Mouse (Mus musculus) lung, embryonic 16.5 days (tissue): Measurements from ENCODE around the gene Rbmx. TPM values are rescaled to one million over a fixed set of nuclear protein-coding genes. Genes with fewer than 3 reads are reported as not detected.

Experiments
- ATAC-seq: fragments of 200-750 bp; cut with Nextera tagmentation; 2 replicates; pipeline ENCODE4 v1.8.0; 2017; ENCODE audit warnings: low read depth, mild to moderate bottlenecking, moderate library complexity
- H3K27ac ChIP-seq: fragments of 300-500 bp; sonication (generic); 2 replicates; pipeline ENCODE4 v1.5.1; 2014; ENCODE audit warnings: mild to moderate bottlenecking, control low read depth, low read length
- H3K27me3 ChIP-seq: fragments of 300-500 bp; sonication (generic); 2 replicates; pipeline ENCODE4 v1.6.1; 2014; ENCODE audit warnings: low read depth, low read length, mixed read lengths; ENCODE audit not compliant: control insufficient read depth, insufficient read depth
- H3K36me3 ChIP-seq: fragments of 300-500 bp; sonication (generic); 2 replicates; pipeline ENCODE4 v1.6.1; 2014; ENCODE audit warnings: low read length; ENCODE audit not compliant: control insufficient read depth, insufficient read depth
- H3K4me1 ChIP-seq: fragments of 300-500 bp; sonication (generic); replicated peaks from 2 replicates; pipeline ENCODE4 v1.6.1; 2014; ENCODE audit warnings: low read length, mixed read lengths; ENCODE audit not compliant: control insufficient read depth, insufficient read depth
- H3K4me2 ChIP-seq: fragments of 300-500 bp; sonication (generic); 2 replicates; pipeline ENCODE4 v1.6.1; 2014; ENCODE audit warnings: low read depth, low read length, control low read depth
- H3K4me3 ChIP-seq: fragments of 300-500 bp; sonication (generic); 2 replicates; pipeline ENCODE4 v1.5.1; 2014; ENCODE audit warnings: mild to moderate bottlenecking, low read length, control low read depth
- H3K9ac ChIP-seq: fragments of 300-500 bp; sonication (generic); 2 replicates; pipeline ENCODE4 v1.6.1; 2014; ENCODE audit warnings: low read length, control low read depth
- H3K9me3 ChIP-seq: fragments of 300-500 bp; sonication (generic); 2 replicates; pipeline ENCODE4 v1.6.1; 2016; ENCODE audit warnings: low read length; ENCODE audit not compliant: control insufficient read depth
- whole genome bisulfite sequencing: fragments of 180-500 bp; shearing (Covaris S2); extraction: QIAGEN DNeasy Blood & Tissue Kit; methylation state at CpG from one replicate; pipeline ENCODE4 v1.1.7; 2014; 5-methylcytosine and 5-hydroxymethylcytosine counted together
- polyA plus RNA-seq: library from polyadenylated mRNA; unstranded; fragments of >200 nt; fragmentation: Nextera tagmentation; extraction: Ambion mirVana; gene quantifications from 2 replicates; pipeline ENCODE4 v1.2.1, GENCODE M21; 2015

Rbmx gene
- polyA plus RNA-seq, result 125 and 131 TPM in 2 replicates

DNA sequence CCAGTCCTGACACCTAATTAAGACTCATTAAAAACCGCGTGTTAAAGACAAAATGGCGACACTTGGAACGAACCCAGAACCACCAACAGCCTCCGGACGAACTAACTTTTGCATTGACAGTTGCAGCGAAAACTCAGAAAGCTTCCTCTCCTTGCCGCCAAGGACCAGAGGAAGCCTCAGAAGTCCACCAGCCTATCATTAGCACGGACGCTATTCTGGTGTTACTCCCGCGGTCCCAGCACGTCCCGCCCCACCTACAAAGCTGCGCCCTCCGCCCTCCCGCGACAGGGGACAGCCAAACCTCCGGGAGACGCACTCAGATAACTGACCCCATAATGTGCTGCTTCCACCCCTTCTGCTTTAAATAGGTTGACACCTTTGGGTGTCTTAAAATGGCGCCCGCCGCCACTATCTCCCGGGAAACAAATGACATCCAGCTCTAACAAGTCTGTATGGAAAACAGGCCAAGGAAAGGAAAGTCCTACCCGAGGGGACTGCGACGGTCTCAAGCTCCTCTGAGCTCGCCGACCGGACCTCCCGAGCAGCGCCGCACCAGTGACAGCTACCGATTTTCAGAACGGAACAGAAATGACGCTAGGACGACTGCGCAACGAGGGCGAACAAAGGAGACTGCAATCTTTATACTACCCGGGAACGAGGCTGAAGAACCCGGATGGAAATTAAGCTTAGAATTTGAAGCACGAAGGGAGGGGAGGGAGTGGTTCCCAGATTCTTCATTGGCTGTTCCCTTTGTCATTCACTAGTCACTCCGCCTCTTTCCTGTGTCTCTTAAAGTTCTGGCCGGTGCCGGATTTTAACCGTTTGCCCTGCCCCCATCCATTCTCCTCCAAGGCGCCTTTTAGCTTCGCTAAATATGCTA lies at the start of gene Rbmx:
TSS of gene Rbmx (minus strand) at position 670 of the 880 bp plus-strand sequence.
- H3K9ac ChIP-seq, result peak within 1 kb of the TSS; percentile 80
- H3K4me3 ChIP-seq, result peak within 1 kb of the TSS; percentile 65
- peak within 1 kb of the TSS; percentile 97 for H3K27ac ChIP-seq
- peak; percentile 97 for ATAC-seq
- H3K27me3 ChIP-seq, result no peaks in the 10 kb centered on the region
- peak within 1 kb of the TSS; percentile 47 for H3K4me2 ChIP-seq
- H3K9me3 ChIP-seq, result no peaks in the 10 kb centered on the region
- H3K36me3 ChIP-seq, result peaks cover 9% of the 10 kb centered on the region; the same call in 1 of the 2 replicates
- no peaks in the 10 kb centered on the region for H3K4me1 ChIP-seq
- 16% methylated on average over 50 of the region's 50 CpGs for WGBS

DNA sequence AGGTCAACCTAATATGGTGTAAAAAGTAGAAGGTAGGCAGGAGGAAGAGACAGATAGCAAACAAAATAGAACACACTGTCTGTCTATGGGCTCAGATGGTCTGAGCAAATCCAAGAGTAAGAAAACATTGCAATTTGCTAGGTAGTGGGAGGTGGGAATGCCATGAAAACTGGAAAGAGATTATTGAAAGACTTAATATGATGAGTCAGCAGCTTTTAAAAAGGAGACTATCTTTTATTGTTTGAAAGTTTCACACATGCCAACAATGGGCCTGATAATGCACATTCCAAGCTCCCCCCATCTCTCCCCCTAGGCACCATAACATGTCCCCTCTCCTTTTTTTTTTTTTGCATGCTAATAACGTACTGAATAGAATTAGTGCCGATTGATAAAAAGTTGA lies 41.1 kb upstream of the Rbmx start:
- WGBS, result 84% methylated on average over 2 of the region's 2 CpGs

DNA sequence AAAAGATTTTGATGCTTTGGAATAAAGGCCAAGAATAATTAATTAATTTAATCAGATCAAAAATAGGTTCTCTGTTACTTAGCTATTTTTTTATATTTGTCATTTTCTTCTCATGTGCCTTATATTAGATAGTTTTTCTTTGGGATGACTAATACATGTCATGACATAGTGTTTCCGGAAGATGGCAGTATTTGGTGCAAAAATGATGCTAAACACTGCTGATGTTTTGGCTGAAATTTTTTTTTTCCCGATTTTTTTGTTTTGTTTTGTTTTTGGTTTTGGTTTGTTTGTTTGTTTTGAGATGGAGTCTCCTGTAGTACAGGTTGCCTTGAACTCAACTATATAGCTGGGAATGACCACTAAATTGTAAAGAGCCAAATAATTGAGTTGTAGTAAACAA lies 38.8 kb upstream of the Rbmx start:
- no peak for ATAC-seq
- WGBS, result 6% methylated on average over 2 of the region's 2 CpGs
- Histone ChIP-seq H3K9me3 (no peaks in the 10 kb centered on the region), H3K27me3 (no peaks in the 10 kb centered on the region), H3K4me3 (no peak overlapping the region), H3K9ac (no peak overlapping the region), H3K36me3 (no peaks in the 10 kb centered on the region), H3K27ac (no peak overlapping the region), H3K4me2 (no peak overlapping the region), H3K4me1 (no peaks in the 10 kb centered on the region)

More for the DNA sequence above, 41.1 kb upstream of the Rbmx start:
- no peaks in the 10 kb centered on the region for H3K27me3 ChIP-seq
- no peaks in the 10 kb centered on the region for H3K36me3 ChIP-seq
- ATAC-seq, result no peak
- no peaks in the 10 kb centered on the region for H3K9me3 ChIP-seq
- no peaks in the 10 kb centered on the region for H3K4me1 ChIP-seq
- no peak overlapping the region for H3K4me3 ChIP-seq
- H3K9ac ChIP-seq, result no peak overlapping the region
- no peak overlapping the region for H3K4me2 ChIP-seq
- no peak overlapping the region for H3K27ac ChIP-seq

DNA sequence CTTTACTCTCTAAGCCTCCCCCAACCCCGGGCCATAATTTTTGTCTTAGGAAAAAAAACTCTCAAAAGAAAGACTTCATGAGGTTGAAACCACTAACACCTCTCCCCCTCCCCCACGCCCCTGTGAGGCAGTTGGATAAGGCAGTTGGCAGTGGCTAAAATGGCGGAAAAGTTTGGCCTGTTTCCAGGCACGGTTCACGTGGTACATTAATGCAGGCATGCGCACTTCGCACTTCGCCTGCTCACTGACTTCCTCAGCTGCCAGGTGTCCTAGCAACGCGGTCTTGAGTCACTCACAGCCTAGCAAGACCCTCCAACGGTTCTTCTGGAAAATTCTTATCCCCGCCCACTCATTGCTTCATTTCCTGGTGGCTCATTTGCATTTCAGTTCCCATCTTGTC lies 15.9 kb upstream of the Rbmx start, which contains the start of gene Gm364:
TSS of gene Gm364 (plus strand) at position 386 of the 400 bp plus-strand sequence.
- H3K36me3 ChIP-seq, result no peaks in the 10 kb centered on the region
- H3K27me3 ChIP-seq, result no peaks in the 10 kb centered on the region
- H3K4me3 ChIP-seq, result no peak within 1 kb of the TSS
- no peak within 1 kb of the TSS for H3K9ac ChIP-seq
- H3K4me1 ChIP-seq, result no peaks in the 10 kb centered on the region
- WGBS, result 86% methylated on average over 12 of the region's 12 CpGs
- no peak for ATAC-seq
- H3K27ac ChIP-seq, result no peak within 1 kb of the TSS
- H3K9me3 ChIP-seq, result no peaks in the 10 kb centered on the region
- H3K4me2 ChIP-seq, result no peak within 1 kb of the TSS

DNA sequence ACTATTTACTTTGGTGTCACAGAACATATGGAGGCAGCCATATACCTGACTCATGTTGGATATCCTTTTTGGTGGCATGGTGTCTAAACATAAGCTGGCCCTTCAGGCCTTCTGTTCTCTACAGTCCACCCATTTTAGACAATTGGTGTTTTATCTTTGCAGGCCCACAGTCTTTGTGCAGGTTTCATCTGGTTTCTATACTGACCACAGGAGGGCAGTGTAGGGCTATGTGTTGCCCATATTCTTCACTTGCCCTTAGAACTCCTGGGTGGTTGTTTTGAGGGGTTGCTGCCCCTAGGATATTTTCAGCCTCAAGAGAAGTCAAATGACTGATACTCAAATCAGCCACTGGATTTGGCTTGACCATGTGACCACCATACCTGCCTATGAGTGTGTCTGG lies 10.8 kb upstream of the Rbmx start:
- no peak for ATAC-seq
- H3K27ac ChIP-seq, result no peak overlapping the region
- H3K9me3 ChIP-seq, result no peaks in the 10 kb centered on the region
- no peaks in the 10 kb centered on the region for H3K4me1 ChIP-seq
- H3K36me3 ChIP-seq, result no peaks in the 10 kb centered on the region
- H3K27me3 ChIP-seq, result no peaks in the 10 kb centered on the region
- H3K9ac ChIP-seq, result no peak overlapping the region
- H3K4me3 ChIP-seq, result no peak overlapping the region
- H3K4me2 ChIP-seq, result no peak overlapping the region

DNA sequence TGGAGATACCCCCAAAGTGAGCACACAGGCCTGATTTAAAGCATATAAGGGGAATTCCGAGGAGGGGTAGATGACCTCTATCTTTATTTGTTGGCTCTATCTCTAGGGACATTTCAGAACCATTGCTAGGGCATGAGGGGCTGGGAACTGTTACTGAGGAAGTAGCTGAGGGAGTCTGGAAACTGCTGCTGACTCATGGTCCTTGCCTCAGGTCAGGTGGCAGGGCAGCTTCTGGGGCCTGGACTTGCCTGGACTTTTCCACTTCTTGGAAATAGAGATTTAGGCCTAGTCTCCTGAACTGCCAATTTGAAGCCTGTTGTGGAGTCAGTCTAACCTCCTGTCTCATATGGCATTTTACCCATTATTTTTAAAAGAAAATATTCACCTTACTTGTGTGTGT lies 8.6 kb upstream of the Rbmx start:
- no peak for ATAC-seq
- no peak overlapping the region for H3K27ac ChIP-seq
- no peaks in the 10 kb centered on the region for H3K27me3 ChIP-seq
- H3K36me3 ChIP-seq, result no peaks in the 10 kb centered on the region
- no peak overlapping the region for H3K4me2 ChIP-seq
- H3K4me3 ChIP-seq, result no peak overlapping the region
- no peaks in the 10 kb centered on the region for H3K9me3 ChIP-seq
- no peak overlapping the region for H3K9ac ChIP-seq
- no peaks in the 10 kb centered on the region for H3K4me1 ChIP-seq
- WGBS, result 67% methylated on average over 1 of the region's 1 CpGs

DNA sequence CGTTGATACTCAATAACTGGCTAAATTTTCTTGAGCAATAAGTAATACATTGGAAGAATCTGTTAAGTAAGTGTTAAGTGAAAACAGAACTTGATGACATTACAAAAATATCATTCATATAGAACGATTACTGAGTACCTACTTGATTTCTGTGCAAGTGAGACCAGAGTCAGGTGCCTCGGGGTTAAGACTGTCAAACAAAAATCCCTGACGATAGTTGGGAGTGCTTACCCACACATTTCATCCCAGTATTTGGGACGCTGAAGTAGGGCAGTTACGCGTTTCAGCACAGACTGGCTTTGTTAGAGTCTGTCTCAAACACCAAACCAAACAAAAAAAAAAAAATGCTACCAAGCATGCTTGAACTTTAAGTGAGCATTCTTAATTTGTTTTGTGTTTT lies 576 bp upstream of the Rbmx start:
- Histone ChIP-seq H3K4me2 (peak overlapping the region; percentile 41), H3K27ac (no peak overlapping the region), H3K9me3 (no peaks in the 10 kb centered on the region), H3K4me1 (no peaks in the 10 kb centered on the region), H3K4me3 (peak overlapping the region; percentile 21), H3K36me3 (peaks cover 7% of the 10 kb centered on the region; the same call in 1 of the 2 replicates), H3K9ac (no peak overlapping the region), H3K27me3 (no peaks in the 10 kb centered on the region)
- ATAC-seq, result 0 out of 2 replicates have a peak, but pooled peaks have one; percentile 35
- WGBS, result 18% methylated on average over 7 of the region's 7 CpGs

DNA sequence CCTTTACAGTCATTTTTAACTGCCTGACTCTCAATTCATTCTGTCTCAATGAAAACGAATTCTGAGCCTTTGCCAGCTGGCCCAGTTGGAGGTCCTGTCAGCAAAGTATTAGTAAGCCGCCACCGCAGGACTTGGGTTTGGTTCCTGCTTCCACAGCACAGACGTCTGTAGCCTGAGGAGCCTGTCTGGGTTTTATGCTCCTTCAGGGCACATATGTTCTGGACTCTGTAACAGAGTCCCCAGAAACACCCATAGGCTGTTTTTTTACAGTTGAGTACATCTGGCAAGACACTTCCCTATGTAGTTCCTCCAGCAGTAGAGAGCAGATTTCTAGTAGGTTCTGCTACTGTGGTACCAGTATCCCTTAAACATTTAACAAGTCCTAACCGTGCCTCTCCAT lies 11.9 kb downstream of the Rbmx start:
- ATAC-seq, result no peak
- Histone ChIP-seq H3K4me2 (no peak overlapping the region), H3K4me3 (no peak overlapping the region), H3K4me1 (no peaks in the 10 kb centered on the region), H3K27me3 (no peaks in the 10 kb centered on the region), H3K36me3 (peaks cover 13% of the 10 kb centered on the region), H3K27ac (no peak overlapping the region), H3K9me3 (no peaks in the 10 kb centered on the region), H3K9ac (no peak overlapping the region)
- WGBS, result 76% methylated on average over 5 of the region's 5 CpGs

DNA sequence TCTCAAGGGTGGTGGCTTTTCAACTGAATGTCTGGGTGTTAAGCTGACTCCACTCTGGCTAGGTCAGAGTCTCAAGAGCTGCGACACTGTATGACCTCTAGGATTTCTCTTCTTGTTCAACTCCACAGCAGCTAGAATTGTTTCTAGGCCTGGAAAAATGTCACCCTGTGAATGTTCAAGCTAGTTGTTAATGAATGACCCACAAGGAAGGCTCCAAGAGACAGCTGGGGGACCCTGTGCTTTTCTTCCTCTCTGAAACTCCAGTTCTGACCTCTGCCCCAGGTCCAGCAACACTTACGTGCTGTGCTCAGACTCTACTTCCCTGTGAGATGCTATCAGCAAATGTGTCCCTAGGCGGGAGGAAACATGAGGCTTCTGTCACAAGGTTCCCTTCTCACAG lies 14.3 kb downstream of the Rbmx start:
- no peak for ATAC-seq
- H3K9me3 ChIP-seq, result no peaks in the 10 kb centered on the region
- WGBS, result 72% methylated on average over 3 of the region's 3 CpGs

More for the DNA sequence above, 14.3 kb downstream of the Rbmx start:
- Histone ChIP-seq H3K36me3 (peaks cover 7% of the 10 kb centered on the region; the same call in 1 of the 2 replicates), H3K27me3 (no peaks in the 10 kb centered on the region), H3K4me3 (no peak overlapping the region), H3K4me1 (no peaks in the 10 kb centered on the region), H3K4me2 (no peak overlapping the region), H3K27ac (no peak overlapping the region), H3K9ac (no peak overlapping the region)
